Mouse (Mus musculus): Measurements from ENCODE around the gene Trio. TPM values are rescaled to one million over a fixed set of nuclear protein-coding genes. Genes with fewer than 3 reads are reported as not detected.

Trio gene
- polyA plus RNA-seq, 1 experiment from 2014 or later: 38.1 TPM

DNA sequence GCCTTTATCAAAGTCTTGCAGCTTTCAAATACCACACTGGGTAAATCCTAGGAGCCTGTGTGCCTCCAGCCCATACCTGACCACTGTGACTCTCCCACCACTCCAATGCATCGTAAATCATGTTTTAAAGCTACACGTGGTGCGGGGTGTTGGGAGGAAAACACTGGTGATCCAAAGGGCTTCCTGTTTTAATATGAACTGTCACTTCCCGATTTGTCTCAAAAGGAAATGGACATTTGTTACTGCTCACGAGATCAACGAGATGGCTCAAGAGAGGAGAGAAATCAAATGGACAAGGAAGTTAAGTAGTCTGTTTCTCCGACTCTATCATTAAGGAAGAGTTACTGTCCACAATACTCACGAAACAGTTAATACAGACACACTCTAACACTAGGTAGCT, 84.6 kb downstream of the Trio start:
- Histone ChIP-seq H3K36me3 (ENCODE audit: control insufficient read depth, insufficient read depth, low read length) (no peaks in the 10 kb centered on the region), H3K27ac (ENCODE audit: low read depth, low read length) (no peak overlapping the region), H3K4me1 (ENCODE audit: control insufficient read depth, insufficient read depth, low read length) (peaks cover 92% of the 10 kb centered on the region), H3K4me3 (ENCODE audit: low read depth, low read length) (no peak overlapping the region), H3K9me3 (replicated peaks; ENCODE audit: control insufficient read depth, low read length) (no peaks in the 10 kb centered on the region), H3K4me2 (ENCODE audit: low read length) (no peak overlapping the region), H3K27me3 (replicated peaks; ENCODE audit: control insufficient read depth, insufficient read depth, low read length) (no peaks in the 10 kb centered on the region), H3K9ac (ENCODE audit: low read length) (no peak overlapping the region)
- ATAC-seq: no peak
- DNase-seq (ENCODE audit: low spot score): no peak
- 92% methylated on average over 8 of the region's 8 CpGs for WGBS

- ATAC-seq: no peak
- no peak overlapping the region for H3K4me2 ChIP-seq (ENCODE audit: low read length)
- no peak overlapping the region; the same call in 1 of the 2 replicates for H3K27ac ChIP-seq (ENCODE audit: low read depth, low read length)
- no peak for DNase-seq (ENCODE audit: low spot score)
- H3K4me1 ChIP-seq (ENCODE audit: control insufficient read depth, insufficient read depth, low read length): peaks cover 83% of the 10 kb centered on the region
- no peak overlapping the region for H3K9ac ChIP-seq (ENCODE audit: low read length)
- H3K27me3 ChIP-seq (replicated peaks; ENCODE audit: control insufficient read depth, insufficient read depth, low read length): no peaks in the 10 kb centered on the region
- 62% methylated on average over 4 of the region's 4 CpGs for WGBS
- no peaks in the 10 kb centered on the region for H3K9me3 ChIP-seq (replicated peaks; ENCODE audit: control insufficient read depth, low read length)
- H3K4me3 ChIP-seq (ENCODE audit: low read depth, low read length): no peak overlapping the region
- no peaks in the 10 kb centered on the region for H3K36me3 ChIP-seq (ENCODE audit: control insufficient read depth, insufficient read depth, low read length)
Observed at GRCm38 (mm10) chr15:27940032-27940431, 85.6 kb downstream of the Trio start.

DNA sequence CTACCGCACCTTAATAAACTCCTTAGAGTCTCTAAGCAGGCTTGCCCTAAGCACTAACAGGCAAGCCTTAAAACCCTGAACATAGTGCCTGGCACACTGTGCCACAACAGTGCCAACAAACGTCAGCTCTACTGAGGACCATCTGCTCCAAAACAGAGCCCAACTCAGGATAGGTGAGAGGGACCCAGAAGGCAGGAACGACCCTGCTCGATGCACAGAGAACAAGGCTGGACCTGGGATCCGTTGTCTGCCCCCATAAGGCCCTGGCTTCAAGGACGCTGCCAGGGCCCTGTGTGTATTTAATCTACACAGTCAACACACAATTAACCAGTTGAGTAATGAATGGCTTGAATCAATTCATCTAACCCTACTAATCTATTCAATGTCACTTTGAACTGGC, 86.8 kb downstream of the Trio start:
- Histone ChIP-seq H3K27ac (ENCODE audit: low read depth, low read length) (peak overlapping the region; percentile 94), H3K9me3 (replicated peaks; ENCODE audit: control insufficient read depth, low read length) (no peaks in the 10 kb centered on the region), H3K4me2 (ENCODE audit: low read length) (peak overlapping the region; percentile 72), H3K36me3 (ENCODE audit: control insufficient read depth, insufficient read depth, low read length) (no peaks in the 10 kb centered on the region), H3K4me3 (ENCODE audit: low read depth, low read length) (no peak overlapping the region), H3K4me1 (ENCODE audit: control insufficient read depth, insufficient read depth, low read length) (peaks cover 72% of the 10 kb centered on the region), H3K27me3 (replicated peaks; ENCODE audit: control insufficient read depth, insufficient read depth, low read length) (no peaks in the 10 kb centered on the region), H3K9ac (ENCODE audit: low read length) (peak overlapping the region; percentile 71)
- ATAC-seq: peak; percentile 54
- peak; percentile 83 for DNase-seq (ENCODE audit: low spot score)
- WGBS: 10% methylated on average over 6 of the region's 6 CpGs

DNA sequence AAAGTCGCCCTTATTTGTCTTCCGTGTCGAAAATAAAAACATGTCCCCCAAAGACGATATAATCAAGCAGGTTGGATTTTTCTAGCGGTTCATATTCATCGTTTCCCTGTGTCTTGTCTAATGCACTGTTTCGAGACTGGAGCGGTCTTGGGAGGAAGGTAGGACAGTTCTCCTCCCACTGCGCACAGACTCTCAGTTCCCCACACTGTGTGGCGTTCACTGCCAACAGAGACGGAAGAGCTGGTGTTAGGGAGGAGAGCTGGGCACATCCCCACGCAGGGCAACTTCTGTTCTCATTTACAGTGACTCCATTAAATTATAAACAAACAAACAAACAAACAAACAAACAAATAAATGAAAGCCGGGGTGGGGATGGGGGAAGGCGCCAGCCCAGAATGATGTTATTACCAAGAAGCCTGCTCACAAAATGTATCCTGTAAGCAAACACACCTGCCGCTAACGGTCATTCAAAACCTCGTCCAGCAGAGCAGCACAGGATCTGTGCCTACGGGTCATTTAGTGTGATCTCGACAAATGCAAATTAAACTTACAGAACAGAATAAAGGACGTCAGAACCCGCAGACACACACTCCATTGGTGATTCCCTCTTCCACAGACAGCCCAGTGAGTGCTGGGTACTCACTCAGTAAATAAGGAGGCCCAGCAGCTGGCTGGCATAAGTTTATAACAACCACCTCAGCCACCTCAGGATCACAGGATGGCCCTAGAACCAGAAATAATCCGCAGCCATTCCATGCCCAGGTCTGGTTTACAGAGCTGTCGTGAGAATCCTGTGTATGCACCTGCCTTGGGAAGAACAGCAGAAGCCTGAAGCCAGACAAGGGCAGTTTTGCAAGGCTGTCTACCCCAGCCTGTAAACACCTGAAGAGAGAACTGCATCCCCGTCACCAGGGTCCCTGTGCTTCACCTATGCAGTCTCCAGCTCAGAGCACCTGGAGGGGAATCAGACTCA, 87.5 kb downstream of the Trio start:
- Histone ChIP-seq H3K9me3 (replicated peaks; ENCODE audit: control insufficient read depth, low read length) (no peaks in the 10 kb centered on the region), H3K27ac (ENCODE audit: low read depth, low read length) (peak overlapping the region; percentile 94), H3K36me3 (ENCODE audit: control insufficient read depth, insufficient read depth, low read length) (no peaks in the 10 kb centered on the region), H3K9ac (ENCODE audit: low read length) (peak overlapping the region; percentile 71), H3K27me3 (replicated peaks; ENCODE audit: control insufficient read depth, insufficient read depth, low read length) (no peaks in the 10 kb centered on the region), H3K4me3 (ENCODE audit: low read depth, low read length) (peak overlapping the region; percentile 29), H3K4me2 (ENCODE audit: low read length) (peak overlapping the region; percentile 72), H3K4me1 (ENCODE audit: control insufficient read depth, insufficient read depth, low read length) (peaks cover 64% of the 10 kb centered on the region)
- peak; percentile 76 for ATAC-seq
- DNase-seq (ENCODE audit: low spot score): peak; percentile 38
- 6% methylated on average over 24 of the region's 24 CpGs for WGBS

DNA sequence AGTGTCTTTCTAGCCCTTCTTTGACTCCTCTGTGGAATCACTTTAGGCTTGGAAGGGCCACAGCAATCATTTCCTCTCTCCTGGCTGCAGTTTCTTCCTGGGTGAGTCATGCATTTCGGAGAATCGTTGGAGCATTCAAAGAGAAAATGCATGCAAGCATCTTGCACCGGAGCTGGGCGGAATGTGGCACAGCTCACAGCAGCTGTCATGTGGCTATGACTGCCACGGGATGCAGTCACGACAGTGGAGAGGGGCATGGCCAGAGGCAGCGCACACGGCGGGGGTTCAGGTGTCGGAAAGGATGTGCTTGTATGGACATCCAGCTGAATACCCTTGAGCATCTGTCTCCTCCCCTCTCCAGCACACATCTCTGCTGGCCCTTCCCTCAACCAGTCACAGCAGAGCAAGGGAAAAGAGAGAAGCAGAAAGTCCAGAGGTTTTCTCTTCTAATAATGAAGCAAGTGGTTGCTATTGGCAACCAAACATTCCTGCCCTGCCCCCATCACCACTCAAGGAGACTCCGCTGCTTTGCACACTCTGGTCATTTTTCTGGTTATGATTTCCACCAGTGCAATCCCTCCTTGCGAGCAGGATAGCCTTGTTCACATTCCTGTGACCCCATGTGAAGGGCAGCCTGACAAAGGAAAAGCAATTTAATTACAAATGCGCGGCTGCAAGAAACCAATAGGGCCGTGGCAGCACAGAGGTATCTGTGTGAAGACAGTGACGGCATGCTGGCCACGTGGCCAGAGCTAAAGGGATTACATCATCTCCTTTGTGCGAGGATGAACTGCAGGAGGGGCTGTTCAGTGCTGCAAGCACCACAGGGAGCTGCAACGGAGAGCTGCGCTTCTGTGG, 88.4 kb downstream of the Trio start:
- peak overlapping the region; percentile 71 for H3K9ac ChIP-seq (ENCODE audit: low read length)
- no peaks in the 10 kb centered on the region for H3K36me3 ChIP-seq (ENCODE audit: control insufficient read depth, insufficient read depth, low read length)
- peak; percentile 95 for ATAC-seq
- no peaks in the 10 kb centered on the region for H3K9me3 ChIP-seq (replicated peaks; ENCODE audit: control insufficient read depth, low read length)
- H3K4me3 ChIP-seq (ENCODE audit: low read depth, low read length): peak overlapping the region; percentile 29
- H3K27ac ChIP-seq (ENCODE audit: low read depth, low read length): peak overlapping the region; percentile 94
- DNase-seq (ENCODE audit: low spot score): peak; percentile 96
- H3K27me3 ChIP-seq (replicated peaks; ENCODE audit: control insufficient read depth, insufficient read depth, low read length): no peaks in the 10 kb centered on the region
- H3K4me1 ChIP-seq (ENCODE audit: control insufficient read depth, insufficient read depth, low read length): peaks cover 56% of the 10 kb centered on the region
- H3K4me2 ChIP-seq (ENCODE audit: low read length): peak overlapping the region; percentile 72
- WGBS: under 1% methylated on average over 20 of the region's 20 CpGs

DNA sequence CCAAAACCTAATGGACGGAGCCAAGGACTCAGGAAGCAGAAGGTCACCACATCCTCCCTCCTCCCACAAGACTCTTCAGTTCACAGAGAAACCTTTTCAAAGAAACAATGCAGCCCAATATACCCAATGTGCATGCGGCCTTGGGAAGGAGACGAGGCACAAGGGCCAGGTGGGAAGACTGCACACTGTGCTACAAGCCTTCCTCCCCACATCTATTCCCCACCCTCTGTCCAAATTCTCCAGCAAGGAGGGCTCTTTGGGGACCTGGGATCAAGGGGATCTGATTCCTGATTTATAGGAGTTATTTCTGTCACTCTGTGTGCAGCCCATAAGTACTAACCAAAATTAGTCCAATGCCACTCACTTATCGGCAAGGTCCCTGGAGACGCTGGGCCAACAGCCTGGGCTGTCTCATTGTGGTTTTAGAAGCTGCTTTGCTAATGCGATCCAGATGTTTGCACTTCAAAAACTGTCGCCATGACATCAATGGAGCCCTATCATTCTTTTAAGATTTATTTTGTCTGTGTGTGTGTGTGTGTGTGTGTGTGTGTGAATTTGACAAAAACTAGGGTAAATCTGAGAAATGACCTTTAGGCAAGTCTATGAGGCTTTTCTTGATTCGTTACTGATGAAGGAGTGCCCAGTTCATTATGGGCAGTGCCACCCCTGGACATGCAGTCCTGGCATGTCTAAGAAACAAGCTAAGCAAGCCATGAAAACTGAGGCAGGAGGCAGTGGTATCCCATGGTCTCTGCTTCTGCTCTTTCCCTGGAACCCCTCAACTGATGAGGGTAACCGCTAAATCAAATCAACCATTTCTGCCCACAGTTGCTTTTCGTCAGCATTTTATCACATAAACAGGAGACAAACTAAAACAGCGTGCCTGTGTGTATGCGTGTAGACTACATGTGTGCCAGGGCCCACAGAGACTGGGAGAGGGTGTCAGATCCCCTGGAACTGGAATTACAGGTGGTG, 89.6 kb downstream of the Trio start:
- H3K4me1 ChIP-seq (ENCODE audit: control insufficient read depth, insufficient read depth, low read length): peaks cover 45% of the 10 kb centered on the region
- WGBS: 73% methylated on average over 12 of the region's 12 CpGs
- peak overlapping the region; percentile 71; the same call in 1 of the 2 replicates for H3K9ac ChIP-seq (ENCODE audit: low read length)
- H3K4me3 ChIP-seq (ENCODE audit: low read depth, low read length): no peak overlapping the region
- H3K4me2 ChIP-seq (ENCODE audit: low read length): peak overlapping the region; percentile 72
- no peaks in the 10 kb centered on the region for H3K27me3 ChIP-seq (replicated peaks; ENCODE audit: control insufficient read depth, insufficient read depth, low read length)
- no peaks in the 10 kb centered on the region for H3K36me3 ChIP-seq (ENCODE audit: control insufficient read depth, insufficient read depth, low read length)
- no peak for DNase-seq (ENCODE audit: low spot score)
- peak overlapping the region; percentile 94 for H3K27ac ChIP-seq (ENCODE audit: low read depth, low read length)
- no peak for ATAC-seq
- no peaks in the 10 kb centered on the region for H3K9me3 ChIP-seq (replicated peaks; ENCODE audit: control insufficient read depth, low read length)

DNA sequence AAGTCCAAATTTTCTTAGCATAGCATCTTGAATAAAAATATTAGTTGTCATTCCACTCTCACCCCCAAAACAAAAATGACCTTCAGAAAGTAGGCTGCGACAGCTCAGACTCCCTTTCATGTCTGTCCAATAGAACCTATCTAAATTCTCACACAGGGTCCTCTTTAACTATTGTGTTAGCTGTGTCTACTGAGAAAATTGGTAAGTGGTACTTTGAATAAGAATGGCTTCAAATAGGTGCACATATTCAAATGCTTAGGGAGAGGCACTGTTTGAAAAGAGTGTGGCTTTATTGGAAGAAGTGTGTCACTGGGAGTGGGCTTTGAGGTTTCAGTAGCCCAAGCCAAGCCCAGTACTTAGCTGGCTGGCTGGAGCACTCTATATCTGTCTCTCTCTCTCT, 92.4 kb downstream of the Trio start:
- Histone ChIP-seq H3K9me3 (replicated peaks; ENCODE audit: control insufficient read depth, low read length) (no peaks in the 10 kb centered on the region), H3K36me3 (ENCODE audit: control insufficient read depth, insufficient read depth, low read length) (no peaks in the 10 kb centered on the region), H3K27ac (ENCODE audit: low read depth, low read length) (no peak overlapping the region), H3K9ac (ENCODE audit: low read length) (no peak overlapping the region), H3K27me3 (replicated peaks; ENCODE audit: control insufficient read depth, insufficient read depth, low read length) (no peaks in the 10 kb centered on the region), H3K4me1 (ENCODE audit: control insufficient read depth, insufficient read depth, low read length) (peaks cover 20% of the 10 kb centered on the region), H3K4me2 (ENCODE audit: low read length) (no peak overlapping the region), H3K4me3 (ENCODE audit: low read depth, low read length) (no peak overlapping the region)
- ATAC-seq (no peak), DNase-seq (ENCODE audit: low spot score) (no peak)
- WGBS: 45% methylated on average over 1 of the region's 1 CpGs

DNA sequence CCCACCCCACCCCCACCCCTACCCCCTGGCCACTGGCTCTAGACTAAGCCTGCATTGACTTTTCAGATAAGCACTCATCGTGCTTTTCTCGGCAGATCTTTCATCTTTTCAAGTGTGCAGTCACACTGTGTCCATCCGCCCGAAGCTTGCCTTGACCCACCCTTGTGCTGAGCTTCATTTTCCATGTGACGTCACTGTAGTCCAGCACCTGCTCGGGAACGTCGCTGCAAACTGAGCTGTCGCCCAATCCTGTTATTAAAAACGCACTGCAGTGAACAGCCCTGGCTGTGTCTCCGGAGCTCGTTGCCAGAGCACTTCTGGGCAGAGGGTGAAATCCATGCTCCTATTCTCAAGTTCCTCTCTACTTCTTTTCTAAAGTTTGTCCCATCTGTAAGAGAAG, 93.8 kb downstream of the Trio start:
- Histone ChIP-seq H3K9ac (ENCODE audit: low read length) (no peak overlapping the region), H3K36me3 (ENCODE audit: control insufficient read depth, insufficient read depth, low read length) (no peaks in the 10 kb centered on the region), H3K4me2 (ENCODE audit: low read length) (no peak overlapping the region), H3K4me3 (ENCODE audit: low read depth, low read length) (no peak overlapping the region), H3K27ac (ENCODE audit: low read depth, low read length) (no peak overlapping the region), H3K9me3 (replicated peaks; ENCODE audit: control insufficient read depth, low read length) (no peaks in the 10 kb centered on the region), H3K4me1 (ENCODE audit: control insufficient read depth, insufficient read depth, low read length) (peaks cover 7% of the 10 kb centered on the region), H3K27me3 (replicated peaks; ENCODE audit: control insufficient read depth, insufficient read depth, low read length) (no peaks in the 10 kb centered on the region)
- DNase-seq (ENCODE audit: low spot score) (no peak), ATAC-seq (no peak)
- 90% methylated on average over 12 of the region's 12 CpGs for WGBS

Measured in forebrain, embryonic 14.5 days (tissue).